Mouse (Mus musculus): ENCODE data around the gene Dlec1. TPM values are rescaled to one million over a fixed set of nuclear protein-coding genes. Genes with fewer than 3 reads are reported as not detected.

The Dlec1 gene
- polyA plus RNA-seq (2014; fragmentation: Nextera tagmentation; extraction: Ambion mirVana), result 0.65 and 0.66 TPM in 2 replicates

- no peaks in the 10 kb centered on the region for H3K27me3 ChIP-seq (ENCODE audit: control insufficient read depth, insufficient read depth, low read length)
- H3K36me3 ChIP-seq (ENCODE audit: control insufficient read depth, insufficient read depth, low read length), result no peaks in the 10 kb centered on the region
- H3K4me1 ChIP-seq (ENCODE audit: control insufficient read depth, insufficient read depth, low read length), result 0 out of 2 replicates have a peak, but pooled peaks cover 4% of the 10 kb centered on the region
- H3K27ac ChIP-seq (ENCODE audit: low read length), result no peak within 1 kb of the TSS
- no peaks in the 10 kb centered on the region for H3K9me3 ChIP-seq (ENCODE audit: control insufficient read depth, low read depth, low read length)
- H3K9ac ChIP-seq (replicated peaks; ENCODE audit: low read depth, low read length), result peak within 1 kb of the TSS; percentile 10; the same call in 1 of the 2 replicates
- ATAC-seq (ENCODE audit: insufficient number of reproducible peaks, insufficient read depth, low FRiP score, low read depth), result peak; percentile 86
- peak within 1 kb of the TSS; percentile 61 for H3K4me3 ChIP-seq (ENCODE audit: low read depth, low read length)
- WGBS, result 2% methylated on average over 44 of the region's 44 CpGs
- H3K4me2 ChIP-seq (replicated peaks; ENCODE audit: low read depth, low read length), result peak within 1 kb of the TSS; percentile 87
Measured at GRCm38 (mm10) chr9:119101992-119102782, at the start of gene Dlec1. Dlec1 (plus strand) TSS chr9:119102478.

DNA sequence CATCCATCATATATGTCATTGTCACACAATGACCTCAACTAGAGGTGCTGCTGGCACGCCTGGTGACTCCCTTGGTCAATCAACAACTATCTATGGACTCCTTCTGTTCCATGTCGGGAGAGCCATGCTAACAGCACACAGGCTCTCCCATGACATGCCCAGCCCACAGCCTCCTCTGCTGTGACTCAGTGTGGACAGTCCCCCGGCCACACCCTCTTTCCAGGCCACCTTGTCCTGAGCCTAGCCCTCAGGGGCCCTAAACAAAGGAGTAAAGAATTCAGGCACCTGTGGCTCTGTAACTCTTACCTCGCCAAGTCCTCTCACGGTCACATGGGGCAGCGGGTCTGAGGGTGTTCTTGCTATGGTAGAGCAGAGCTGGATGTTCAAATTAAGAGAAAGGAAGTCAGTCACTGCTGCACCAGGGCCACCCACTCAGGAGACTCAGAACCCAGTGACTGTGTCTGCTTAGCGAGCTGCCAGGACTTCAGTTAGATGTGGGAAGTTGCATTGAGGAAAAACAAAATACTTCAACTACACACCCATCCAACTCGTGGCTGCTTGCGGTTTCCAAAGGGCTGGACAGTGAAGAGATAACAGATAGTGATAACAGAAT lies 48.2 kb upstream of the Dlec1 start:
- Histone ChIP-seq H3K4me1 (ENCODE audit: control insufficient read depth, insufficient read depth, low read length) (peaks cover 20% of the 10 kb centered on the region; the same call in 1 of the 2 replicates), H3K36me3 (ENCODE audit: control insufficient read depth, insufficient read depth, low read length) (no peaks in the 10 kb centered on the region), H3K4me3 (ENCODE audit: low read depth, low read length) (peak overlapping the region; percentile 38; the same call in 1 of the 2 replicates), H3K27me3 (ENCODE audit: control insufficient read depth, insufficient read depth, low read length) (no peaks in the 10 kb centered on the region), H3K9ac (replicated peaks; ENCODE audit: low read depth, low read length) (no peak overlapping the region), H3K27ac (ENCODE audit: low read length) (peak overlapping the region; percentile 33; the same call in 1 of the 2 replicates), H3K9me3 (ENCODE audit: control insufficient read depth, low read depth, low read length) (no peaks in the 10 kb centered on the region), H3K4me2 (replicated peaks; ENCODE audit: low read depth, low read length) (peak overlapping the region; percentile 51; the same call in 1 of the 2 replicates)
- ATAC-seq (ENCODE audit: insufficient number of reproducible peaks, insufficient read depth, low FRiP score, low read depth), result peak; percentile 69; the same call in 1 of the 2 replicates
- 61% methylated on average over 9 of the region's 9 CpGs for WGBS

GRCm38 (mm10) chr9:119055336-119055735 lies 46.9 kb upstream of the Dlec1 start:
- no peak for ATAC-seq (ENCODE audit: insufficient number of reproducible peaks, insufficient read depth, low FRiP score, low read depth)
- Histone ChIP-seq H3K4me3 (ENCODE audit: low read depth, low read length) (no peak overlapping the region), H3K9ac (replicated peaks; ENCODE audit: low read depth, low read length) (no peak overlapping the region), H3K4me1 (ENCODE audit: control insufficient read depth, insufficient read depth, low read length) (peaks cover 20% of the 10 kb centered on the region; the same call in 1 of the 2 replicates), H3K4me2 (replicated peaks; ENCODE audit: low read depth, low read length) (no peak overlapping the region), H3K27ac (ENCODE audit: low read length) (no peak overlapping the region), H3K27me3 (ENCODE audit: control insufficient read depth, insufficient read depth, low read length) (no peaks in the 10 kb centered on the region), H3K9me3 (ENCODE audit: control insufficient read depth, low read depth, low read length) (no peaks in the 10 kb centered on the region), H3K36me3 (ENCODE audit: control insufficient read depth, insufficient read depth, low read length) (no peaks in the 10 kb centered on the region)
- whole genome bisulfite sequencing, result 65% methylated on average over 4 of the region's 4 CpGs

DNA sequence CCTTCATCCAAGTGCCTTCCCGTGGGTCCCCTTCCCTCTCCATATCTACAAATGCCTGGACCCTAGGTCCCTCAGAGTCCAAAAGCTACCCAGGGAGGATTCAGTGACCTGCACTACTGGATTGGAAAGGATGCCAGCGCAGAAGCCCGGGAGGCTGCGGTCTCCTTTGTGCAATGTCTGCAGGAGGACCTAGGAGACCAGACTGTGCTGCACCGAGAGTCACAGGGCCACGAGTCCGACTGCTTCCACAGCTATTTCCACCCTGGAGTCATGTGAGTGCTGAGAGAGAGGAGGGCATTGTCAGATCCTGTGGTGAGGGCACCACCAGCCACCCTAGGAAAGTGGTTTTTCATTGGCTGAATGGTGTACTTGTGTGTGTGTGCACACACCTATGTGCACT lies 44.0 kb upstream of the Dlec1 start:
- H3K36me3 ChIP-seq (ENCODE audit: control insufficient read depth, insufficient read depth, low read length), result no peaks in the 10 kb centered on the region
- WGBS, result 76% methylated on average over 7 of the region's 7 CpGs
- peaks cover 4% of the 10 kb centered on the region; the same call in 1 of the 2 replicates for H3K4me1 ChIP-seq (ENCODE audit: control insufficient read depth, insufficient read depth, low read length)
- H3K9ac ChIP-seq (replicated peaks; ENCODE audit: low read depth, low read length), result no peak overlapping the region
- H3K4me3 ChIP-seq (ENCODE audit: low read depth, low read length), result no peak overlapping the region
- H3K4me2 ChIP-seq (replicated peaks; ENCODE audit: low read depth, low read length), result no peak overlapping the region
- H3K27ac ChIP-seq (ENCODE audit: low read length), result no peak overlapping the region
- no peaks in the 10 kb centered on the region for H3K27me3 ChIP-seq (ENCODE audit: control insufficient read depth, insufficient read depth, low read length)
- no peak for ATAC-seq (ENCODE audit: insufficient number of reproducible peaks, insufficient read depth, low FRiP score, low read depth)
- no peaks in the 10 kb centered on the region for H3K9me3 ChIP-seq (ENCODE audit: control insufficient read depth, low read depth, low read length)

DNA sequence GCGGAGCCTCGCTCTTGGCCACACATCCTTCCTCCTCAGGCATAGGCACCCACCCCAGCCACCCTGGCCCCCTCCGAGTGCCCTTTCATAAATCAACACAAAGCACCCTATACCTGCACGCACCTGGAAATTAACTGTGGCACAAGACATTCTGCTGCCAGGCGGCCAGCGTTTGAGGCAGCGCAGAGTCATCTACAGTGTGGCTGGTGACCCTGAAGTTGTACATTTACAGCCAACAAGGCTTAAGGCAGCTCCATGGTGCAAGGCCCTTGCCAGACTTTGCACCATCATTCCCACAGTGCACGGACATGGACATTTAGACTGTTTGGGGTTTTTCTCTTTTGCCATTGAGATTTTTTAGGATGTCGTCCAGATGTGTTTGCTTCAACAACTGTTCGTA lies 41.6 kb upstream of the Dlec1 start:
- no peaks in the 10 kb centered on the region for H3K4me1 ChIP-seq (ENCODE audit: control insufficient read depth, insufficient read depth, low read length)
- WGBS, result 89% methylated on average over 10 of the region's 10 CpGs
- H3K36me3 ChIP-seq (ENCODE audit: control insufficient read depth, insufficient read depth, low read length), result no peaks in the 10 kb centered on the region
- no peak for ATAC-seq (ENCODE audit: insufficient number of reproducible peaks, insufficient read depth, low FRiP score, low read depth)
- H3K27ac ChIP-seq (ENCODE audit: low read length), result no peak overlapping the region
- no peaks in the 10 kb centered on the region for H3K9me3 ChIP-seq (ENCODE audit: control insufficient read depth, low read depth, low read length)
- no peak overlapping the region for H3K9ac ChIP-seq (replicated peaks; ENCODE audit: low read depth, low read length)
- H3K4me3 ChIP-seq (ENCODE audit: low read depth, low read length), result no peak overlapping the region
- H3K27me3 ChIP-seq (ENCODE audit: control insufficient read depth, insufficient read depth, low read length), result no peaks in the 10 kb centered on the region
- H3K4me2 ChIP-seq (replicated peaks; ENCODE audit: low read depth, low read length), result no peak overlapping the region

DNA sequence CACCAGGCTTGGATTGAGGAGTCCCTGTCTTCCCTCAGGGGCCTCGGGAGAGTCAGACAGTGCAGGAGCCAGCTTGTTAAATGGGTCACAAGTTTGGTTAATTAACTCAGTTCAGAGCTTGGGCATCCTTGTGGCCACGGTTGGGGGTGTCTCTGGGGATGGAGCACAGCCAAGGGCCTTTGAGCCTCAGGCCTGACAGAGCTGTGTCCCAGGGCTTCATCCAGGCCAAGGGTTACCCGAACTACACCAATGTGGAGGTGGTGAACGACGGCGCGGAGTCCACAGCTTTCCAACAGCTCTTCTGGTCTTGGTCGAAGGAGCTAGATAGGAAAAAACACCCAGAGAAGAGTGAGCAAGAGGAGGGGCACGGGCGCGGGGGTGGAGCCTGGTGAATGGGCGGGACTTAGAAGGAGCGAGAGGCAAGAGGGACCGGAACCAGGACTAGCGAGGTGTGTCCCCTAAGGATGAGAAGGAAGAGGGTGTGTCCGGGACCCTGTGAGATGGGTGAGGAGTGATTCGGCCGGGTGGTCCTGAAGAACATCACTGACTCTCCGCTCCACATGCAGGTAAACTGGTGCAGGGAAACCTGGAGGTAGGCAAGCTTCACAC lies 39.1 kb upstream of the Dlec1 start:
- Histone ChIP-seq H3K27ac (ENCODE audit: low read length) (no peak overlapping the region), H3K4me1 (ENCODE audit: control insufficient read depth, insufficient read depth, low read length) (no peaks in the 10 kb centered on the region), H3K36me3 (ENCODE audit: control insufficient read depth, insufficient read depth, low read length) (no peaks in the 10 kb centered on the region), H3K27me3 (ENCODE audit: control insufficient read depth, insufficient read depth, low read length) (no peaks in the 10 kb centered on the region), H3K9me3 (ENCODE audit: control insufficient read depth, low read depth, low read length) (no peaks in the 10 kb centered on the region), H3K4me2 (replicated peaks; ENCODE audit: low read depth, low read length) (no peak overlapping the region), H3K4me3 (ENCODE audit: low read depth, low read length) (no peak overlapping the region), H3K9ac (replicated peaks; ENCODE audit: low read depth, low read length) (no peak overlapping the region)
- 37% methylated on average over 19 of the region's 19 CpGs for WGBS
- ATAC-seq (ENCODE audit: insufficient number of reproducible peaks, insufficient read depth, low FRiP score, low read depth), result no peak

DNA sequence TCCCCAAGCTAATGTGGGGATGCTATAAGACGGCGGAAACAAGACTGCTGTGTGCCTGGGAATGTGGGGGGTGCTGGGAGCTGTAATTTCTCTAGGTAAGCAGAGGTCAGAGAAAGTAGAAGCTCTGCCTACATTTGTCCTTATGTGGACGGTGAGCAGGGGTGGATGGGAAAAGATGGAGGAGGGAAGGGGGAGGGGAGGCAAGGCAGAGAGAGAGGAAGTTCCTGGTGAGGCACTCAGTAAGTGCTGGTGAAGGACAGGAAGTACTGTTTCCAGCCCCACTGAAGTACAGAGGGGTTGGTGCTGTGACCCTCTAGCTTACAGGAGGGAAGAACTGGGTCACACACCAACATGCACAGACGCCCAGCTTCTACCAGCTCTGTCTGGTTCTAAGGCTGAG lies 38.0 kb upstream of the Dlec1 start:
- Histone ChIP-seq H3K36me3 (ENCODE audit: control insufficient read depth, insufficient read depth, low read length) (no peaks in the 10 kb centered on the region), H3K4me3 (ENCODE audit: low read depth, low read length) (no peak overlapping the region), H3K4me2 (replicated peaks; ENCODE audit: low read depth, low read length) (no peak overlapping the region), H3K4me1 (ENCODE audit: control insufficient read depth, insufficient read depth, low read length) (no peaks in the 10 kb centered on the region), H3K27me3 (ENCODE audit: control insufficient read depth, insufficient read depth, low read length) (no peaks in the 10 kb centered on the region), H3K9me3 (ENCODE audit: control insufficient read depth, low read depth, low read length) (no peaks in the 10 kb centered on the region), H3K27ac (ENCODE audit: low read length) (no peak overlapping the region), H3K9ac (replicated peaks; ENCODE audit: low read depth, low read length) (no peak overlapping the region)
- ATAC-seq (ENCODE audit: insufficient number of reproducible peaks, insufficient read depth, low FRiP score, low read depth), result no peak
- WGBS, result 56% methylated on average over 4 of the region's 4 CpGs

DNA sequence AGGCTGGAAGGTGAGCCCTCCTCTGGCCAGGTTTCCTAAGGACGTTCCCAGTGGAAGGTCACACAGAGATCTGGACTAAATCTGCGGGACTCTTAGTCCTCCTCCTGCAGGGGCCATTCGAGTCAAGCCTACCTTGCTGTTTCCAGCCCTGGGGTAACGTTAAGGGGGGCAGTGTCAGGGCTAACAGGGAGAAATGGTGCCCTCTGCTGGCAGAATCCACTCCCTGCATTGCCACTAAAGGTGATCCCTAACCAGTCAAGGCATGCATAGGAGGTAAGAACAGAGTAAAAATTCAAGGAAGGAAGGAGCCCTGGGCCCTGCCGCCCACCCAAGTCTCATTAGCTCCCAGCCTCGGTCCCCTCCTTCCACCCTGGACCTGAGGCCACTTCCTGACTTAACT lies 34.7 kb upstream of the Dlec1 start:
- WGBS, result 4% methylated on average over 6 of the region's 6 CpGs
- Histone ChIP-seq H3K9ac (replicated peaks; ENCODE audit: low read depth, low read length) (no peak overlapping the region), H3K36me3 (ENCODE audit: control insufficient read depth, insufficient read depth, low read length) (peaks cover 6% of the 10 kb centered on the region), H3K27ac (ENCODE audit: low read length) (no peak overlapping the region), H3K4me1 (ENCODE audit: control insufficient read depth, insufficient read depth, low read length) (no peaks in the 10 kb centered on the region), H3K4me2 (replicated peaks; ENCODE audit: low read depth, low read length) (no peak overlapping the region), H3K27me3 (ENCODE audit: control insufficient read depth, insufficient read depth, low read length) (no peaks in the 10 kb centered on the region), H3K4me3 (ENCODE audit: low read depth, low read length) (no peak overlapping the region), H3K9me3 (ENCODE audit: control insufficient read depth, low read depth, low read length) (no peaks in the 10 kb centered on the region)
- 0 out of 2 replicates have a peak, but pooled peaks have one; percentile 29 for ATAC-seq (ENCODE audit: insufficient number of reproducible peaks, insufficient read depth, low FRiP score, low read depth)
